Mouse (Mus musculus): ENCODE data around the gene Tubgcp4. TPM values are rescaled to one million over a fixed set of nuclear protein-coding genes. Genes with fewer than 3 reads are reported as not detected.

The Tubgcp4 gene
- total RNA-seq (2023): 10 to 100 TPM; 40.2 to 45.8 TPM

GRCm38 (mm10) chr2:121170481-121170971 is at the start of gene Tubgcp4:
Gene Tubgcp4 (plus strand): TSS chr2:121170654.

DNA sequence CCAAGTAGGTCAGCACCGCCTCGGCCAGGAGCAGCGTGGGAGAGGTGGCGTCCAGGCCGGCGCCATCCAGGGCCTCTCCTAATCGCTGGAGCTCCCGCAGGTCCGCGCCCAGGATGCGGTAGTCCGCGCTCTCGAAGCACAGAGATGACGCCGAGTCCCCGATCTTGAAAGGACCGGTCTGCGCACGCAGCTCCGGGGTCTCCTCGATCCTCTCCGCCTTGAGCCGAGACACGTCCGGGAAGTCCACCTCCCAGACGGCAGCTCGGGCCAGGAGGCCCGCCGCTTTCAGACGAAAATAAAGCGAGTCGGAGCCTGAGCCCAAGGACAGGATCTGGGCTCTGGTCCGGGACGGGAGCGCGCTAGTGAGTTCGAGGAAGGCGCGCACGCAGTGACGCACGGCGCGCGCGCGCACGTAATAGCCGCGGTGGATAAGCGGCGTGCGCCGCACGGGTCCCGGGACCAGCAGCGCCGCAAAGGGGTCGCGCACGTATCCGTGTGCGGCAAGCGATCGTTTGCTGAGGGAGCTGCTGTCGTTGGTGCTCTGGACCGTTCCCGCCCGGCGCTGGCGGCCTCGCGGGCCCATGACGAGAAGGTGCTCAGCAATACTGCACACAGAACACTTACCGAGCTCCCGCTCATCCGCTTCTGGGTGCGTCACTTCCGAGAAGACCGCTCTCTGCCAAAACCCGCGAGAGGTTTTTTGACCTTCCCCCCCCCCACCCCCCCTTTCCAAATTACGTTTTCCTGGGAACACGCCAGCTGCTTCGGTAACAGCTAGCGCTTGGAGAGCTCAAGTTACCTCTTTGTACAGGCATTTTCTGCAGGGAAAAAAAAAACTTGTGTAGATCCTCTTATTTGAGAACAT is 30.2 kb upstream of the Tubgcp4 start, which contains the start of the genes Adal and Lcmt2:
TSS of gene Adal (plus strand) at position 411 of the 865 bp plus-strand sequence.
TSS of gene Lcmt2 (minus strand) at position 636 of the 865 bp plus-strand sequence.

DNA sequence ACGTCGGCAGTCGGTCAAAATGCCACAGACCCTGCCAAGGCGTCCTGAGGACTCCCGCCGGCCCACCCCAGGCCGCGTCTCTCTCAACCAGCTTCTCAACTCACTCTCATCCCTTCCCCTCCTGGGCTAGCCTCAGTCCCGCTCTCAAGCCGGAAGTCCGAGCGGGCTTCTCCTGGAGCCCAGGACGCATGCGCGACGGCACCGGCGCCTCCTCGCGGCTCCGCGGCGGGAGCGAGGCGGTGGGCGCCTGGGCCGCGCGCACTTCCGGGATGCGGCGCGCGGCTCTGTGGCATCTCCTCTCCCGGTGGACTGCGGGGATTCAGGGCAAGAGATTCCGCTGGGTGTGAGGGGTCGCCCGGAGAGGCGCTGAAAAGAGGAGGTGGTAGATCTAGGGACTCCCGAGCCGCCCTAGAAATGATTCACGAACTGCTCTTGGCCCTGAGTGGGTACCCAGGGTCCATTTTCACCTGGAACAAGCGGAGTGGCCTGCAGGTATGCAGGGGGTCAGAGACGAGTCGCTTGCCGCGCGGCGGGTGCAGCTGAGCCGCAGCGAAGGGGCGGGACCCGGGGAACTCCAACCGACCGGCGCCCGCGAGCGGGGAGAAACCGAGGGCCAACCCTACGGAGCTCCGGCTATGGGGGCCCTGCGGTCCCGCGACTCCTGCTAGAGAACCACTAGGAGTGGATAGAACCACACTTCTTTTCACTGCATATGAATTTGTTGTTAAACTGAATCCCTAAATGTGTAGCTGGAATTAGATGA is 707 bp downstream of the Tubgcp4 start, which contains the start of gene Zscan29:
TSS of gene Zscan29 (minus strand) at position 146 of the 763 bp plus-strand sequence.

Other genes with a start within 250 kb of the Tubgcp4 start
- gene Ubr1, start 199.9 kb upstream of the Tubgcp4 start, total RNA-seq (2023): 10 to 100 TPM; 24.5 to 29.2 TPM
- gene Tmem62, start 193.6 kb upstream of the Tubgcp4 start, total RNA-seq (2023): 1 to 10 TPM; 6.8 to 9.1 TPM
- 10 to 100 TPM; 59.3 to 62.5 TPM for gene Ccndbp1, start 162.3 kb upstream of the Tubgcp4 start, total RNA-seq (2023)
- gene Epb42, start 133.6 kb upstream of the Tubgcp4 start, total RNA-seq (2023): 10 to 100 TPM; 15.1 to 17.4 TPM
- not detected for gene Tgm5, start 84.8 kb upstream of the Tubgcp4 start, total RNA-seq (2023)
- not detected for gene Tgm7, start 60.9 kb upstream of the Tubgcp4 start, total RNA-seq (2023)
- gene Adal, start 30.2 kb upstream of the Tubgcp4 start, total RNA-seq (2023): 1 to 10 TPM; 4.3 to 6.4 TPM
- 1 to 10 TPM; 6.0 to 6.2 TPM for gene Lcmt2, start 30.0 kb upstream of the Tubgcp4 start, total RNA-seq (2023)
- 10 to 100 TPM; 42.1 to 43.2 TPM for gene Zscan29, start 471 bp downstream of the Tubgcp4 start, total RNA-seq (2023)
- 10 to 100 TPM; 23.8 to 31.2 TPM for gene Trp53bp1, start 100.8 kb downstream of the Tubgcp4 start, total RNA-seq (2023)
- gene Map1a, start 118.9 kb downstream of the Tubgcp4 start, total RNA-seq (2023): under 1 TPM; 0.24 to 0.96 TPM
- 10 to 100 TPM; 11.9 to 14.3 TPM for gene Ppip5k1, start 184.7 kb downstream of the Tubgcp4 start, total RNA-seq (2023)
- gene Ckmt1, start 187.1 kb downstream of the Tubgcp4 start, total RNA-seq (2023): not detected
- gene Strc, start 216.5 kb downstream of the Tubgcp4 start, total RNA-seq (2023): under 1 TPM in 1 of 2 experiments, not detected in 1; 0.07 TPM
- gene Pdia3, start 243.1 kb downstream of the Tubgcp4 start, total RNA-seq (2023): 100 to 1,000 TPM; 153 to 168 TPM
- gene Catsper2, start 243.1 kb downstream of the Tubgcp4 start, total RNA-seq (2023): 1 to 10 TPM in 1 of 2 experiments, under 1 TPM in 1; 0.35 to 1.1 TPM